Mouse (Mus musculus) natural killer cell, adult 2 months (primary cell): ENCODE results near the gene Gar1.

Source experiments
- DNase-seq, 2 experiments: peaks; one replicate each; pipeline ENCODE4 v3.0.0; 2022; ENCODE audit warnings: low spot score in 2 of 2

The Gar1 gene

GRCm38 (mm10) chr3:129803765-129804164 is 27.4 kb downstream of the Gar1 start, which contains the start of gene Lrit3:
Gene Lrit3, minus strand, starts transcription at chr3:129804030.
- no peak for DNase-seq

GRCm38 (mm10) chr3:129799011-129799410 is 32.2 kb downstream of the Gar1 start:
- DNase-seq = no peak

- DNase-seq = no peak
These were observed 32.6 kb downstream of the Gar1 start for GRCm38 (mm10) chr3:129798551-129798950.

- no peak for DNase-seq
These were observed 33.9 kb downstream of the Gar1 start for GRCm38 (mm10) chr3:129797341-129797740.

GRCm38 (mm10) chr3:129793801-129794200 is 37.4 kb downstream of the Gar1 start:
- DNase-seq = no peak

- no peak for DNase-seq
These were observed 48.5 kb downstream of the Gar1 start for GRCm38 (mm10) chr3:129782746-129783145.

GRCm38 (mm10) chr3:129781435-129781834 is 49.8 kb downstream of the Gar1 start:
- no peak for DNase-seq
